Mouse (Mus musculus) G1E (cell line): Measurements from ENCODE around the gene Tdrd1.

Experiments
- CTCF ChIP-seq: IDR thresholded peaks from 2 replicates; pipeline ENCODE4 v1.5.1; 2012; ENCODE audit warnings: low read depth, low read length, inconsistent platforms, mixed read lengths
- GATA1 ChIP-seq: IDR thresholded peaks from 2 replicates; pipeline ENCODE4 v1.6.1; 2012; ENCODE audit warnings: borderline replicate concordance, low read length, inconsistent platforms, mixed read lengths

DNA sequence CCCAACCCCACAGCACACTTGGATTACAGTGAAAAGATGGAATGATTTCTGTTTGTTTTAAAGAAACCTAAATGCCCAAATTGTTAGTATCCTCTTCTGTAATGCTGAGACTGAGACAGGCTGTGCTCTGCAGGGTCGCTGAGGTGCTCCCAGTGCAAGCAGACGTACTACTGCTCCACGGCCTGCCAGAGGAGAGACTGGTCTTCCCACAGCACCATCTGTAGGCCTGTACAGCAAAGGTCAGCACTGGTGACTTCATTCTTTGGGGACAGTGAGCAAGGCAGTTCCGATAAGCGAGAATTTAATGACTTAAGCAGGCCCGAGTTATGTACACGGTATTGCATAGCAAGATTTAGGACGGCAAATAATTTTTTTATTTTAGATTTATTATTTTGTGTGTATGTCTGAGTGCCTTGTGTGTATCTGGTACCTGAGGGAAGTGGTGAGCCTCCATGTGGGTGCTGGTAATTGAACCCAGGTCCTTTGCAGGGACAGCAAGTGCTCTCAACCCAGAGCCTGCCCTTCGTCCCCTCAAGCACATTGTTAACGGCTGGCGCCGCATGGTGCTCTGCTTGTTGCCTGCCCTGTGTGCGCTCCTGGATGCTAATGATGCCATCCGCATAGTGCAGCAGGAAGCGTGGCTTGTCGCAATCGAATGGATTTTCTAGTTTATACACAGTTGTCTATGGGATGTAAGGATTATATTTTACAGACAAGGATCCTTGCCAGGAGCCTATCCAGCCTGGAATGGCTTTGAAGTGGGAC, 13.1 kb downstream of the Tdrd1 start:
- no peak for TF ChIP-seq CTCF
- TF ChIP-seq GATA1: no peak
